Mouse (Mus musculus) limb, embryonic 11.5 days (tissue): ENCODE measurements at regions not wholly inside any gene's neighbourhood (a gene's known extent, or its start where the extent isn't known, plus 50 kb on each side); places are given as distances from the start of the nearest gene placed in this dataset.

Experiments
- ATAC-seq: fragments of 200-750 bp; cut with Nextera tagmentation; 2 replicates; pipeline ENCODE4 v1.8.0; 2017; ENCODE audit warnings: low read depth; ENCODE audit not compliant: insufficient number of reproducible peaks, low FRiP score, low TSS enrichment
- DNase-seq: peaks from one replicate; pipeline ENCODE4 v3.0.0-alpha.2; 2015; ENCODE audit warnings: low spot score
- H3K27ac ChIP-seq: fragments of 300-500 bp; sonication (generic); replicated peaks from 2 replicates; pipeline ENCODE4 v1.5.1; 2014; ENCODE audit warnings: low read depth, mild to moderate bottlenecking, low read length
- H3K27me3 ChIP-seq: fragments of 300-500 bp; sonication (generic); 2 replicates; pipeline ENCODE4 v1.6.1; 2014; ENCODE audit warnings: mild to moderate bottlenecking, low read length, mixed read lengths; ENCODE audit not compliant: control insufficient read depth, insufficient read depth
- H3K36me3 ChIP-seq: fragments of 300-500 bp; sonication (generic); 2 replicates; pipeline ENCODE4 v1.6.1; 2014; ENCODE audit warnings: mild to moderate bottlenecking, low read length, moderate library complexity, mixed read lengths; ENCODE audit not compliant: control insufficient read depth, insufficient read depth
- H3K4me1 ChIP-seq: fragments of 300-500 bp; sonication (generic); 2 replicates; pipeline ENCODE4 v1.6.1; 2014; ENCODE audit warnings: low read length, mixed read lengths; ENCODE audit not compliant: control insufficient read depth, insufficient read depth
- H3K4me2 ChIP-seq: fragments of 300-500 bp; sonication (generic); 2 replicates; pipeline ENCODE4 v1.6.1; 2014; ENCODE audit warnings: low read depth, mild to moderate bottlenecking, moderate library complexity; ENCODE audit not compliant: severe bottlenecking
- H3K4me3 ChIP-seq: fragments of 300-500 bp; sonication (generic); 2 replicates; pipeline ENCODE4 v1.5.1; 2014; ENCODE audit warnings: low read depth, low read length
- H3K9ac ChIP-seq: fragments of 300-500 bp; sonication (generic); 2 replicates; pipeline ENCODE4 v1.6.1; 2014; ENCODE audit warnings: mild to moderate bottlenecking, low read length
- H3K9me3 ChIP-seq: fragments of 300-500 bp; sonication (generic); 2 replicates; pipeline ENCODE4 v1.6.1; 2016; ENCODE audit warnings: low read length; ENCODE audit not compliant: control insufficient read depth
- WGBS: fragments of 180-500 bp; shearing (Covaris S2); extraction: QIAGEN DNeasy Blood & Tissue Kit; methylation state at CpG from one replicate; pipeline ENCODE4 v1.1.7; 2014; 5-methylcytosine and 5-hydroxymethylcytosine counted together

GRCm38 (mm10) chr11:111539960-111540359 is 474.0 kb downstream of the Kcnj2 start:
- Histone ChIP-seq H3K27ac (no peak overlapping the region), H3K4me2 (no peak overlapping the region), H3K27me3 (no peaks in the 10 kb centered on the region), H3K9me3 (no peaks in the 10 kb centered on the region), H3K36me3 (no peaks in the 10 kb centered on the region), H3K4me3 (no peak overlapping the region), H3K4me1 (peaks cover 17% of the 10 kb centered on the region; the same call in 1 of the 2 replicates), H3K9ac (no peak overlapping the region)
- peak; percentile 52 for DNase-seq
- 12% methylated on average over 6 of the region's 6 CpGs for WGBS
- no peak for ATAC-seq

DNA sequence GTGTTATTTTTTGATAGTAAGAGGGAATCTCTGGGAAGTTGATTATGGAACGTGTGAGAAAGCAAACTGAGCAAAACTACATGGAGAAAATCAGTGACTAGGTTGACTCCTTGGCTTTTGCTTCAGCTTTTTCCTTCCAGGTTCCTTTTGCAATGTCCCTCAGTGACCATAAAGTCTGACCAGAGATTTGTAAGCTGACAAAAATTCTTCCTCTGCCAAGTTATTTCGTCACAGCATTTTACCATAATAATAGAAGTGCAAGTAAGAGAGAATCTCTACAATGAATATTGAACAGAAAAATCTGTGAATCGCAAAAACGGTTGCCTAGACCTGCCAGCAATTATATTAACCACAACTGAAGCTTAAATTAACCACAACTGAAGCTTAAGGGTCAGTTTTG is 479.3 kb downstream of the Kcnj2 start:
- H3K4me2 ChIP-seq: no peak overlapping the region
- H3K9ac ChIP-seq: no peak overlapping the region
- no peak overlapping the region for H3K4me3 ChIP-seq
- H3K27me3 ChIP-seq: no peaks in the 10 kb centered on the region
- DNase-seq (no peak), ATAC-seq (no peak)
- no peaks in the 10 kb centered on the region for H3K36me3 ChIP-seq
- peaks cover 6% of the 10 kb centered on the region; the same call in 1 of the 2 replicates for H3K4me1 ChIP-seq
- WGBS: 86% methylated on average over 4 of the region's 4 CpGs
- no peak overlapping the region for H3K27ac ChIP-seq
- H3K9me3 ChIP-seq: no peaks in the 10 kb centered on the region

DNA sequence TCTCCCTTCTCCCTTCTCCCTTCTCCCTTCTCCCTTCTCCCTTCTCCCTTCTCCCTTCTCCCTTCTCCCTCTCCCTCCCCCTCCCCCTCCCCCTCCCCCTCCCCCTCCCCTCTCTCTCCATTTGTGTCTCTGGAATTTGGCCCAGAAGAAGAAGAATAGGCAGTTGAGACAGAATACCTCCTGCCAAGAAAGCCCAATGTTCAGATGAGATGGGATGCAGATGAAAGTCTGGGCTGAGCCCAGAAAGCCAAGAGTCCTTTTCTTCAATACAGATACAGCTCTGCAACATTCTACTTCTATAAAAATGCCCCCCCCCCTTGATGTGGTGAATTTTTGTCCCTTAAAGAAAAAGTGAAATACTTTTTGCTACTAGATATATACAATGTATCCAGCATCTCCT is 489.2 kb downstream of the Kcnj2 start:
- ATAC-seq (no peak), DNase-seq (no peak)
- Histone ChIP-seq H3K27ac (no peak overlapping the region), H3K4me2 (no peak overlapping the region), H3K4me1 (no peaks in the 10 kb centered on the region), H3K9me3 (no peaks in the 10 kb centered on the region), H3K36me3 (no peaks in the 10 kb centered on the region), H3K9ac (no peak overlapping the region), H3K27me3 (no peaks in the 10 kb centered on the region), H3K4me3 (no peak overlapping the region)

DNA sequence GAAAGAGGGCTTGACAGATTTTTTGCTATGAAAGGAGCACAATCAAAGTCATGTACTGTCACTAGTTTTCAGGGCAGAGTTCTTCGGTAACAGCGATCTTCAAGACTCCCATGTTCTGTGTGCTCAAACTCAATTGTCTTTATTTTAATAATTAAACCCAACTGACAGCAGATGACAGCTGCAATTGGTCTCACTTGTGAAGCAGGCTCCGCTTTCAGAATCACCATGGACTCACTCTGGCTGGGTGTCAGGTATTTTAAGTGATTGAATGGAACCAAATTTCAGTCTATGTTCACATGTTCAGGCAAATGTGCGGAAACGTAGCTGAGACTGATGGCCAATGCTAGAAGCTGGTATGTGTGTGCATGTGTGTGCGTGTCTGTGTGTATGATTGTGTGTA is 489.7 kb downstream of the Kcnj2 start:
- Histone ChIP-seq H3K4me3 (no peak overlapping the region), H3K4me2 (no peak overlapping the region), H3K36me3 (no peaks in the 10 kb centered on the region), H3K27me3 (no peaks in the 10 kb centered on the region), H3K9me3 (no peaks in the 10 kb centered on the region), H3K4me1 (no peaks in the 10 kb centered on the region), H3K27ac (no peak overlapping the region), H3K9ac (no peak overlapping the region)
- ATAC-seq (no peak), DNase-seq (no peak)
- 91% methylated on average over 6 of the region's 6 CpGs for WGBS

DNA sequence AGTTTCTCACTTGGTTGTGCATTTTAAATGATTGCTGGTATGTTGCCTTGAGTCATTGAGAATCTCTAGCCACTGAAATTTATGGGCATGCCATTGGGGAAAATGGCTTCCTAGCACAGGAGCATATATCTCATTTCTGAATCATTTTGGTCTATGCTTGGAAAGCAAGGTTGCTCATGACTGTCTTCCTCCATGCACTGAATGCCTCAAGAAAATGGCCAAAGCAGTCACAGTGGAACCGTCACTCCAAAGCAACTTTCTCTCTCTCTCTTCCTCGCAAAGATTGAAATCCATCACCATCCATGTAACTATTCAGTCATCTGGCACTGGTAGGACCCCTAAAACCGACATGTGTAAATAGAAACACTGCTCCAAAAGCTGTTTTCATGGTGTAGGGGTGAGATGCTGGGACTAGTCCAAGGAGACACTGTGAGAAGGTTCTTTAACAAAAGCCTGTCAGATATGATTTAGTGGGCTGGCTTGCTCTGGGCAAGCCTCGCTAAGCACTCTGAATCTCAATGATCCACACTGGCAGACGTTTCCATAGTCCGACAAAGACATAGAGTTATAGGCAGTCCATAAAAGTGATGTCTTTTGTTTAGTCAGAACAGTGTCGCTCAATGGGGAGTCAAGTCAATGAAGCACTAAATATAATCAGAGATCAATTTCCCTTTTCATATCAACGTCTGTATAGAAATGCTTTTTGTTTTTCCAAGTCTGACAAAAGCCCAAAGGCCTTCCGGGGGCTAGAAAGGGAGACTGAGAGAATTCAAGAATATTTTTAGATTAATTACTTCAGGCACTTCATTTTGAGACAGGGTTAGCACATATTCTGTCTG is 492.6 kb downstream of the Kcnj2 start:
- H3K9me3 ChIP-seq: no peaks in the 10 kb centered on the region
- H3K4me1 ChIP-seq: peaks cover 6% of the 10 kb centered on the region; the same call in 1 of the 2 replicates
- no peak for ATAC-seq
- no peak for DNase-seq
- no peak overlapping the region for H3K4me3 ChIP-seq
- WGBS: 79% methylated on average over 9 of the region's 9 CpGs
- H3K27me3 ChIP-seq: no peaks in the 10 kb centered on the region
- no peaks in the 10 kb centered on the region for H3K36me3 ChIP-seq
- H3K27ac ChIP-seq: no peak overlapping the region
- H3K9ac ChIP-seq: no peak overlapping the region
- no peak overlapping the region for H3K4me2 ChIP-seq

DNA sequence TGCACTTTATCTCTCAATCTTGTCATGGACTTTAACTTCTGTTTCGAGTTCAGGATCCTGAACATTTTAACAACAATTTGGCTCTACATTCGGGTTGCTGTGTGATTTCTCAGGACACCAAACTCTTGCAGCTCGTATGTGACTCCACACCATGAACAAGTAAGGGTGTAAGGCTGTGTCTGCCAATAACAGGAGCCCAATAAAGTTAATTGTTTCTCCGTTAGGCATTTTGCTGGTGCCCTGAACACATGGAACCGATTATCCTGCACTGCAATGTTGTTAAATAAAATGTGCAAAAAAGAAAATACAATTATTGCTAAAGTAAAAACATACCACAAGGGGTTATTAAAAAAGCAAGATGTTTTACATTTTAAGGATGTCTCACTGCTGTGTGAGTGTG is 497.2 kb downstream of the Kcnj2 start:
- DNase-seq: peak; percentile 61
- no peak for ATAC-seq
- Histone ChIP-seq H3K27ac (0 out of 2 replicates have a peak overlapping the region, but pooled peaks have one; percentile 4), H3K27me3 (no peaks in the 10 kb centered on the region), H3K4me2 (no peak overlapping the region), H3K4me3 (no peak overlapping the region), H3K9me3 (no peaks in the 10 kb centered on the region), H3K4me1 (peaks cover 15% of the 10 kb centered on the region), H3K9ac (no peak overlapping the region), H3K36me3 (no peaks in the 10 kb centered on the region)
- 16% methylated on average over 5 of the region's 5 CpGs for whole genome bisulfite sequencing

GRCm38 (mm10) chr11:111568041-111568440 is 502.1 kb downstream of the Kcnj2 start:
- Histone ChIP-seq H3K9ac (no peak overlapping the region), H3K27me3 (no peaks in the 10 kb centered on the region), H3K27ac (no peak overlapping the region), H3K4me1 (peaks cover 17% of the 10 kb centered on the region), H3K9me3 (no peaks in the 10 kb centered on the region), H3K4me2 (no peak overlapping the region), H3K4me3 (no peak overlapping the region), H3K36me3 (no peaks in the 10 kb centered on the region)
- ATAC-seq (no peak), DNase-seq (no peak)
- WGBS: 73% methylated on average over 6 of the region's 6 CpGs

- DNase-seq: peak; percentile 49
Observed at GRCm38 (mm10) chr11:111568876-111569275, 502.9 kb downstream of the Kcnj2 start.

DNA sequence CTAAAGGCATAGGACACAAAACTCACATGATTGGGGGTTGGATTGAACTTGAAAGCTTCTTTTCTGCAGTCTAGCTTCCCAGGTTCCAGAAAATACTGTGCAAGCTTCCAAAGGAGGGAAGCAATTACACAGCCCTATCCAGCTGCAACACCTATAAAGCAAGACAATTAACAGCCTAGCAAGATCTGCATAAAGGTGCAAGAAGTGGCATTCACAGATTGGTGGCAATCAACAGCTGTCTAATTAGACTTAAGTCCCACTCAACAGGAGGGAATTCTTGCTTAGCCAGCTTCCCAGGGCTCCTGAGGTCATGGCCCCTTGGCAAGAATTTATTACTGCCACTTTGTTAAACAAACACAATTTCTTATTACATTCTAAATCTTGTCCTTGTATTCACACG is 511.9 kb downstream of the Kcnj2 start:
- Histone ChIP-seq H3K4me3 (no peak overlapping the region), H3K27me3 (no peaks in the 10 kb centered on the region), H3K4me1 (no peaks in the 10 kb centered on the region), H3K9me3 (no peaks in the 10 kb centered on the region), H3K27ac (no peak overlapping the region), H3K9ac (no peak overlapping the region), H3K4me2 (no peak overlapping the region), H3K36me3 (no peaks in the 10 kb centered on the region)
- ATAC-seq: no peak
- WGBS: 3% methylated on average over 1 of the region's 1 CpGs
- DNase-seq: peak; percentile 44

More at GRCm38 (mm10) chr11:111568876-111569275, 502.9 kb downstream of the Kcnj2 start:
- no peak overlapping the region for H3K9ac ChIP-seq
- no peak for ATAC-seq
- WGBS: 18% methylated on average over 9 of the region's 9 CpGs
- H3K9me3 ChIP-seq: no peaks in the 10 kb centered on the region
- no peak overlapping the region for H3K4me2 ChIP-seq
- no peak overlapping the region for H3K4me3 ChIP-seq
- H3K27ac ChIP-seq: no peak overlapping the region
- H3K4me1 ChIP-seq: peaks cover 17% of the 10 kb centered on the region
- H3K27me3 ChIP-seq: no peaks in the 10 kb centered on the region
- H3K36me3 ChIP-seq: no peaks in the 10 kb centered on the region
